Mouse (Mus musculus): ENCODE measurements around the gene Kri1. TPM values are rescaled to one million over a fixed set of nuclear protein-coding genes. Genes with fewer than 3 reads are reported as not detected.

The Kri1 gene
- polyA plus RNA-seq, 1 experiment: 29.3 TPM

- TF ChIP-seq MAX (IDR thresholded peaks at IDR 0.05): no peak
- peak; percentile 88 for TF ChIP-seq CTCF (IDR thresholded peaks at IDR 0.05; ENCODE audit: control insufficient read depth, insufficient read depth, insufficient read length)
- H3K79me2 ChIP-seq (ENCODE audit: control insufficient read depth, insufficient read depth): no peaks in the 10 kb centered on the region
- H3K4me3 ChIP-seq (ENCODE audit: insufficient read depth, poor library complexity, severe bottlenecking): no peak overlapping the region
- H3K36me3 ChIP-seq (ENCODE audit: control insufficient read depth, insufficient read depth): no peaks in the 10 kb centered on the region
- H3ac ChIP-seq (ENCODE audit: control insufficient read depth, insufficient read length, low read depth): no peak overlapping the region
- no peaks in the 10 kb centered on the region for H3K27me3 ChIP-seq (ENCODE audit: control insufficient read depth, insufficient read depth, insufficient read length)
- no peaks in the 10 kb centered on the region for H3K79me3 ChIP-seq (ENCODE audit: low read depth)
These were observed 25.6 kb upstream of the Kri1 start for GRCm38 (mm10) chr9:21313394-21313793.

- Histone ChIP-seq H3K36me3 (ENCODE audit: control insufficient read depth, insufficient read depth) (no peaks in the 10 kb centered on the region), H3K79me2 (ENCODE audit: control insufficient read depth, insufficient read depth) (no peaks in the 10 kb centered on the region), H3ac (ENCODE audit: control insufficient read depth, insufficient read length, low read depth) (no peak within 1 kb of the TSS), H3K79me3 (ENCODE audit: low read depth) (no peaks in the 10 kb centered on the region), H3K4me3 (ENCODE audit: insufficient read depth, poor library complexity, severe bottlenecking) (no peak within 1 kb of the TSS), H3K27me3 (ENCODE audit: control insufficient read depth, insufficient read depth, insufficient read length) (no peaks in the 10 kb centered on the region)
- TF ChIP-seq MYOG (IDR thresholded peaks at IDR 0.05; ENCODE audit: control insufficient read depth, extremely low read depth, insufficient read length) (no peak), MYOD1 (IDR thresholded peaks at IDR 0.05; ENCODE audit: control insufficient read depth, insufficient read length, low read depth) (no peak), MAX (IDR thresholded peaks at IDR 0.05) (no peak), USF1 (IDR thresholded peaks at IDR 0.05; ENCODE audit: low read depth) (no peak), CTCF (IDR thresholded peaks at IDR 0.05; ENCODE audit: control insufficient read depth, insufficient read depth, insufficient read length) (no peak), CEBPB (IDR thresholded peaks at IDR 0.05; ENCODE audit: low read depth) (no peak), FOSL1 (IDR thresholded peaks at IDR 0.05; ENCODE audit: insufficient read depth, low read length, poor library complexity, severe bottlenecking) (no peak)
These were observed 24.4 kb upstream of the Kri1 start, which contains the start of gene Ap1m2 for GRCm38 (mm10) chr9:21312134-21312533. Gene Ap1m2 (minus strand): TSS chr9:21312337.

DNA sequence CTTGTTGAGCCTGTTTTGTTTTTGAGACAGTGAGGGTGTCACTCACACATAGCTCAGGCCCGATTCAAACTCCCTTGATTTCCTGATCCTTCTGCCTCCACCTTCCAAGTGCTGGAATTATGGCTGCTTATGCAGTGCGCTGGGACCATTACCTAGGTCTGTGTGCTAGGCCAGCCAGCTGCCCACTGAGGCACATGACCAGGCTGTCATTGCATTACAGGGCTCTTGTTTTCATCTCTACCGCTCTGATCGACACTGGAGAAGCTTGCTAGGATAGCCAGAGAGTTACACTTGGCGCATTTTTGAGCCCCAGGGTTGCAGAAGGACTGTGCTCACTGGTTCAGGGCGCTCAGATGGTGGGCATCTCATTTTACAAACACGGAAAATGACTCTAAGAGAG lies 23.9 kb upstream of the Kri1 start:
- no peaks in the 10 kb centered on the region for H3K79me2 ChIP-seq (ENCODE audit: control insufficient read depth, insufficient read depth)
- no peaks in the 10 kb centered on the region for H3K79me3 ChIP-seq (ENCODE audit: low read depth)
- H3K4me3 ChIP-seq (ENCODE audit: insufficient read depth, poor library complexity, severe bottlenecking): no peak overlapping the region
- H3ac ChIP-seq (ENCODE audit: control insufficient read depth, insufficient read length, low read depth): no peak overlapping the region
- TF ChIP-seq CEBPB (IDR thresholded peaks at IDR 0.05; ENCODE audit: low read depth) (no peak), CTCF (IDR thresholded peaks at IDR 0.05; ENCODE audit: control insufficient read depth, insufficient read depth, insufficient read length) (no peak), FOSL1 (IDR thresholded peaks at IDR 0.05; ENCODE audit: insufficient read depth, low read length, poor library complexity, severe bottlenecking) (no peak), USF1 (IDR thresholded peaks at IDR 0.05; ENCODE audit: low read depth) (no peak), MAX (IDR thresholded peaks at IDR 0.05) (no peak), MYOD1 (IDR thresholded peaks at IDR 0.05; ENCODE audit: control insufficient read depth, insufficient read length, low read depth) (no peak), MYOG (IDR thresholded peaks at IDR 0.05; ENCODE audit: control insufficient read depth, extremely low read depth, insufficient read length) (no peak)
- H3K27me3 ChIP-seq (ENCODE audit: control insufficient read depth, insufficient read depth, insufficient read length): no peaks in the 10 kb centered on the region
- no peaks in the 10 kb centered on the region for H3K36me3 ChIP-seq (ENCODE audit: control insufficient read depth, insufficient read depth)

DNA sequence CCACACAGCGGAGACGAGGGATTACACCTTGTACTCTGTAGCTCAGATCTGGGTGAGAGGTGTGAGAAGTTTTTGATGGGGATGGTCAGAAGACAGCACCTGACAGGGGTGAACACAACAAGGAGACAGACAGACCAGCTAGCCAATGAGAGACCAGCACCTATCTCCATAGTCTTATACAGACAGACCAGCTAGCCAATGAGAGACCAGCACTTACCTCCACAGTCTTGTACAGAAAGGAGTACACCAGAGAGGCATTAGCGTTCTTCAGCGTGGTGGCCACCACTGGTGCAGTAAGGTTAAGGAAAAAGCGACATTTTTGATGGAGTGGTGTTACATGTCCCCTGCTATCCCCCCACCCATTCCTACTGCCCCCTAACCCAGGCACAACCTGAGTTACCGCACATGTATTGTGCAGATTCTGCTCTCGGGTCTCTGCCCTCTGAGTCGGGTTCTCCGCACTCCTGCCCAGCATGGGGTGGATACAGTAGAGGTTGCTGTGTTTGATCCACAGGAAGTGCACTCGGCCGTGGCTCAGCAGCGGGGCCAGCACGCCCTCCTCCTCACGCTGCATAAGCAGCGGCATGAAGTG lies 21.5 kb upstream of the Kri1 start:
- no peak overlapping the region for H3ac ChIP-seq (ENCODE audit: control insufficient read depth, insufficient read length, low read depth)
- H3K36me3 ChIP-seq (ENCODE audit: control insufficient read depth, insufficient read depth): no peaks in the 10 kb centered on the region
- H3K27me3 ChIP-seq (ENCODE audit: control insufficient read depth, insufficient read depth, insufficient read length): no peaks in the 10 kb centered on the region
- TF ChIP-seq CTCF (IDR thresholded peaks at IDR 0.05; ENCODE audit: control insufficient read depth, insufficient read depth, insufficient read length): no peak
- TF ChIP-seq CEBPB (IDR thresholded peaks at IDR 0.05; ENCODE audit: low read depth): no peak
- TF ChIP-seq MYOG (IDR thresholded peaks at IDR 0.05; ENCODE audit: control insufficient read depth, extremely low read depth, insufficient read length): no peak
- no peaks in the 10 kb centered on the region for H3K79me2 ChIP-seq (ENCODE audit: control insufficient read depth, insufficient read depth)
- no peaks in the 10 kb centered on the region for H3K79me3 ChIP-seq (ENCODE audit: low read depth)
- no peak overlapping the region for H3K4me3 ChIP-seq (ENCODE audit: insufficient read depth, poor library complexity, severe bottlenecking)

- no peak overlapping the region for H3ac ChIP-seq (ENCODE audit: control insufficient read depth, insufficient read length, low read depth)
- TF ChIP-seq FOSL1 (IDR thresholded peaks at IDR 0.05; ENCODE audit: insufficient read depth, low read length, poor library complexity, severe bottlenecking): no peak
- TF ChIP-seq CTCF (IDR thresholded peaks at IDR 0.05; ENCODE audit: control insufficient read depth, insufficient read depth, insufficient read length): no peak
- no peak for TF ChIP-seq MYOG (IDR thresholded peaks at IDR 0.05; ENCODE audit: control insufficient read depth, extremely low read depth, insufficient read length)
- no peak for TF ChIP-seq MYOD1 (IDR thresholded peaks at IDR 0.05; ENCODE audit: control insufficient read depth, insufficient read length, low read depth)
- TF ChIP-seq CEBPB (IDR thresholded peaks at IDR 0.05; ENCODE audit: low read depth): no peak
- TF ChIP-seq USF1 (IDR thresholded peaks at IDR 0.05; ENCODE audit: low read depth): no peak
- TF ChIP-seq MAX (IDR thresholded peaks at IDR 0.05): no peak
- no peaks in the 10 kb centered on the region for H3K27me3 ChIP-seq (ENCODE audit: control insufficient read depth, insufficient read depth, insufficient read length)
- no peak overlapping the region for H3K4me3 ChIP-seq (ENCODE audit: insufficient read depth, poor library complexity, severe bottlenecking)
- no peaks in the 10 kb centered on the region for H3K79me2 ChIP-seq (ENCODE audit: control insufficient read depth, insufficient read depth)
- no peaks in the 10 kb centered on the region for H3K36me3 ChIP-seq (ENCODE audit: control insufficient read depth, insufficient read depth)
- H3K79me3 ChIP-seq (ENCODE audit: low read depth): no peaks in the 10 kb centered on the region
These were observed 17.3 kb upstream of the Kri1 start for GRCm38 (mm10) chr9:21305065-21305464.

DNA sequence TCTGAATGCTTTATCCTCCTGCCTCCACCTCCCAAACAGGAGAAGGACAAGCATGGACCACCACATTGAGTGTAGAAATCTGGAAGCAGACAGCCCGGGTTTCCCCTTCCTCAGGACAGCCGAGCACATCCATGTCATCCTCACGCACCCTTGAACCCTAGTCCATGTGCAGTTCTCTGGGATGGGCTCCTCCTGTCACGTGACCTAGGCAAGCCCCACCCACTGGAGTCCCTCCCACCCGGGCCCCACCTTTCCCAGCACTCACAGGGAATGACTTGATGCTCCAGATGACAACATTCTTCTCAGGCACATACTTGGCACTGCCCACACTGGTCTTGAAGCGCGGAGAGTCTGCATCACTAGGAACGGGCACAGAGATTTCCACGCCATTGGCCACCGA lies 11.2 kb upstream of the Kri1 start:
- Histone ChIP-seq H3K79me3 (ENCODE audit: low read depth) (no peaks in the 10 kb centered on the region), H3K36me3 (ENCODE audit: control insufficient read depth, insufficient read depth) (no peaks in the 10 kb centered on the region), H3ac (ENCODE audit: control insufficient read depth, insufficient read length, low read depth) (no peak overlapping the region), H3K27me3 (ENCODE audit: control insufficient read depth, insufficient read depth, insufficient read length) (no peaks in the 10 kb centered on the region), H3K4me3 (ENCODE audit: insufficient read depth, poor library complexity, severe bottlenecking) (no peak overlapping the region), H3K79me2 (ENCODE audit: control insufficient read depth, insufficient read depth) (no peaks in the 10 kb centered on the region)
- TF ChIP-seq MAX (IDR thresholded peaks at IDR 0.05) (no peak), FOSL1 (IDR thresholded peaks at IDR 0.05; ENCODE audit: insufficient read depth, low read length, poor library complexity, severe bottlenecking) (no peak), MYOD1 (IDR thresholded peaks at IDR 0.05; ENCODE audit: control insufficient read depth, insufficient read length, low read depth) (no peak), USF1 (IDR thresholded peaks at IDR 0.05; ENCODE audit: low read depth) (peak; percentile 23)

Data from C2C12 (cell line).